Mouse (Mus musculus): Measurements from ENCODE around the gene Zfp3.

- TF ChIP-seq GATA1 (IDR thresholded peaks at IDR 0.05; ENCODE audit: borderline replicate concordance, low read length) (no peak), FLI1 (IDR thresholded peaks at IDR 0.05; ENCODE audit: low read length) (no peak)
These were observed 26.3 kb upstream of the Zfp3 start for GRCm38 (mm10) chr11:70737749-70738148.
